Mouse (Mus musculus) limb, embryonic 12.5 days (tissue): ENCODE data around the gene Dntt. TPM values are rescaled to one million over a fixed set of nuclear protein-coding genes. Genes with fewer than 3 reads are reported as not detected.

ENCODE experiments used
- ATAC-seq: fragments of 200-750 bp; cut with Nextera tagmentation; 2 replicates; pipeline ENCODE4 v1.8.0; 2017; ENCODE audit warnings: low read depth, moderate TSS enrichment; ENCODE audit not compliant: insufficient number of reproducible peaks, insufficient read depth, low FRiP score, low TSS enrichment
- H3K27ac ChIP-seq: fragments of 300-500 bp; sonication (generic); 2 replicates; pipeline ENCODE4 v1.5.1; 2016; ENCODE audit warnings: mild to moderate bottlenecking, moderate library complexity
- H3K27me3 ChIP-seq: fragments of 300-500 bp; sonication (generic); 2 replicates; pipeline ENCODE4 v1.6.1; 2016; ENCODE audit warnings: mild to moderate bottlenecking, moderate library complexity
- H3K36me3 ChIP-seq: fragments of 300-500 bp; sonication (generic); 2 replicates; pipeline ENCODE4 v1.6.1; 2016; ENCODE audit warnings: mild to moderate bottlenecking, moderate library complexity
- H3K4me1 ChIP-seq: fragments of 300-500 bp; sonication (generic); replicated peaks from 2 replicates; pipeline ENCODE4 v1.6.1; 2016
- H3K4me2 ChIP-seq: fragments of 300-500 bp; sonication (generic); 2 replicates; pipeline ENCODE4 v1.6.1; 2016; ENCODE audit warnings: mild to moderate bottlenecking, moderate library complexity
- H3K4me3 ChIP-seq: fragments of 300-500 bp; sonication (generic); replicated peaks from 2 replicates; pipeline ENCODE4 v1.5.1; 2016; ENCODE audit warnings: mild to moderate bottlenecking
- H3K9ac ChIP-seq: fragments of 300-500 bp; sonication (generic); replicated peaks from 2 replicates; pipeline ENCODE4 v1.6.1; 2016; ENCODE audit warnings: mild to moderate bottlenecking, moderate library complexity
- H3K9me3 ChIP-seq: fragments of 300-500 bp; sonication (generic); 2 replicates; pipeline ENCODE4 v1.6.1; 2016; ENCODE audit warnings: mild to moderate bottlenecking, moderate library complexity
- WGBS: fragments of 180-500 bp; shearing (Covaris S2); methylation state at CpG from one replicate; pipeline ENCODE4 v1.1.7; 2016; 5-methylcytosine and 5-hydroxymethylcytosine counted together
- polyA plus RNA-seq: library from polyadenylated mRNA; unstranded; fragments of >200 nt; fragmentation: Nextera tagmentation; extraction: Ambion mirVana; gene quantifications from 2 replicates; pipeline ENCODE4 v1.2.1, GENCODE M21; 2016

Gene Dntt
- polyA plus RNA-seq = not detected in 2 replicates

- Histone ChIP-seq H3K9ac (no peak within 1 kb of the TSS), H3K27me3 (peaks cover 5% of the 10 kb centered on the region; the same call in 1 of the 2 replicates), H3K4me3 (no peak within 1 kb of the TSS), H3K36me3 (no peaks in the 10 kb centered on the region), H3K4me1 (no peaks in the 10 kb centered on the region), H3K4me2 (no peak within 1 kb of the TSS), H3K27ac (no peak within 1 kb of the TSS), H3K9me3 (no peaks in the 10 kb centered on the region)
- no peak for ATAC-seq
- 85% methylated on average over 6 of the region's 6 CpGs for WGBS
These were observed at the start of gene Dntt for GRCm38 (mm10) chr19:41029219-41029618. Gene Dntt (plus strand): TSS chr19:41029275.

- H3K4me2 ChIP-seq = no peak overlapping the region
- H3K36me3 ChIP-seq = no peaks in the 10 kb centered on the region
- no peaks in the 10 kb centered on the region for H3K9me3 ChIP-seq
- H3K4me3 ChIP-seq = no peak overlapping the region
- no peaks in the 10 kb centered on the region for H3K4me1 ChIP-seq
- no peak overlapping the region for H3K9ac ChIP-seq
- no peak for ATAC-seq
- 81% methylated on average over 5 of the region's 5 CpGs for WGBS
- H3K27ac ChIP-seq = no peak overlapping the region
- H3K27me3 ChIP-seq = no peaks in the 10 kb centered on the region
These were observed 48.4 kb upstream of the Dntt start for GRCm38 (mm10) chr19:40980671-40981070.

GRCm38 (mm10) chr19:40984536-40984935 lies 44.5 kb upstream of the Dntt start:
- Histone ChIP-seq H3K27ac (no peak overlapping the region), H3K4me1 (no peaks in the 10 kb centered on the region), H3K36me3 (no peaks in the 10 kb centered on the region), H3K4me2 (no peak overlapping the region), H3K4me3 (no peak overlapping the region), H3K9ac (no peak overlapping the region), H3K27me3 (no peaks in the 10 kb centered on the region), H3K9me3 (no peaks in the 10 kb centered on the region)
- 94% methylated on average over 1 of the region's 1 CpGs for WGBS
- ATAC-seq = no peak

- WGBS = 77% methylated on average over 5 of the region's 5 CpGs
These were observed 40.2 kb upstream of the Dntt start for GRCm38 (mm10) chr19:40988856-40989255.

GRCm38 (mm10) chr19:40989961-40990600 lies 39.0 kb upstream of the Dntt start:
- Histone ChIP-seq H3K4me2 (no peak overlapping the region), H3K9me3 (no peaks in the 10 kb centered on the region), H3K4me3 (no peak overlapping the region), H3K4me1 (peaks cover 30% of the 10 kb centered on the region), H3K27ac (no peak overlapping the region), H3K27me3 (no peaks in the 10 kb centered on the region), H3K36me3 (no peaks in the 10 kb centered on the region), H3K9ac (no peak overlapping the region)
- 80% methylated on average over 9 of the region's 9 CpGs for WGBS
- ATAC-seq = no peak

More at GRCm38 (mm10) chr19:40988856-40989255, 40.2 kb upstream of the Dntt start:
- Histone ChIP-seq H3K4me2 (no peak overlapping the region), H3K9ac (no peak overlapping the region), H3K9me3 (no peaks in the 10 kb centered on the region), H3K27me3 (no peaks in the 10 kb centered on the region), H3K4me1 (peaks cover 18% of the 10 kb centered on the region), H3K36me3 (no peaks in the 10 kb centered on the region), H3K27ac (no peak overlapping the region), H3K4me3 (no peak overlapping the region)
- no peak for ATAC-seq

GRCm38 (mm10) chr19:40990781-40991343 lies 38.2 kb upstream of the Dntt start:
- no peaks in the 10 kb centered on the region for H3K36me3 ChIP-seq
- H3K27me3 ChIP-seq = no peaks in the 10 kb centered on the region
- no peaks in the 10 kb centered on the region for H3K9me3 ChIP-seq
- no peak overlapping the region for H3K27ac ChIP-seq
- H3K4me3 ChIP-seq = no peak overlapping the region
- H3K4me2 ChIP-seq = no peak overlapping the region
- WGBS = 94% methylated on average over 17 of the region's 17 CpGs
- H3K9ac ChIP-seq = no peak overlapping the region
- peaks cover 38% of the 10 kb centered on the region for H3K4me1 ChIP-seq
- ATAC-seq = no peak

- H3K27ac ChIP-seq = no peak overlapping the region
- H3K4me2 ChIP-seq = no peak overlapping the region
- H3K9me3 ChIP-seq = no peaks in the 10 kb centered on the region
- no peaks in the 10 kb centered on the region for H3K36me3 ChIP-seq
- no peak for ATAC-seq
- no peaks in the 10 kb centered on the region for H3K27me3 ChIP-seq
- peaks cover 43% of the 10 kb centered on the region for H3K4me1 ChIP-seq
- H3K9ac ChIP-seq = no peak overlapping the region
- no peak overlapping the region for H3K4me3 ChIP-seq
- WGBS = 78% methylated on average over 6 of the region's 7 CpGs
These were observed 37.4 kb upstream of the Dntt start for GRCm38 (mm10) chr19:40991626-40992025.

- no peaks in the 10 kb centered on the region for H3K9me3 ChIP-seq
- WGBS = 52% methylated on average over 11 of the region's 11 CpGs
- H3K9ac ChIP-seq = no peak overlapping the region
- no peak overlapping the region for H3K4me2 ChIP-seq
- no peak overlapping the region for H3K27ac ChIP-seq
- H3K4me1 ChIP-seq = peaks cover 43% of the 10 kb centered on the region
- ATAC-seq = no peak
- H3K27me3 ChIP-seq = no peaks in the 10 kb centered on the region
- no peaks in the 10 kb centered on the region for H3K36me3 ChIP-seq
- H3K4me3 ChIP-seq = no peak overlapping the region
These were observed 37.0 kb upstream of the Dntt start for GRCm38 (mm10) chr19:40992096-40992495.

GRCm38 (mm10) chr19:40992517-40993044 lies 36.5 kb upstream of the Dntt start:
- Histone ChIP-seq H3K36me3 (no peaks in the 10 kb centered on the region), H3K9ac (no peak overlapping the region), H3K9me3 (no peaks in the 10 kb centered on the region), H3K4me1 (peaks cover 43% of the 10 kb centered on the region), H3K4me2 (no peak overlapping the region), H3K27ac (no peak overlapping the region), H3K4me3 (no peak overlapping the region), H3K27me3 (no peaks in the 10 kb centered on the region)
- ATAC-seq = no peak
- WGBS = 55% methylated on average over 8 of the region's 8 CpGs

GRCm38 (mm10) chr19:40993356-40993755 lies 35.7 kb upstream of the Dntt start:
- H3K27ac ChIP-seq = no peak overlapping the region
- 0 out of 2 replicates have a peak overlapping the region, but pooled peaks have one; percentile 16 for H3K4me2 ChIP-seq
- H3K27me3 ChIP-seq = no peaks in the 10 kb centered on the region
- no peaks in the 10 kb centered on the region for H3K36me3 ChIP-seq
- no peak overlapping the region for H3K4me3 ChIP-seq
- peaks cover 43% of the 10 kb centered on the region for H3K4me1 ChIP-seq
- H3K9ac ChIP-seq = no peak overlapping the region
- ATAC-seq = no peak
- no peaks in the 10 kb centered on the region for H3K9me3 ChIP-seq
- WGBS = 82% methylated on average over 5 of the region's 5 CpGs

- no peak within 1 kb of the TSS for H3K27ac ChIP-seq
- peaks cover 43% of the 10 kb centered on the region for H3K4me1 ChIP-seq
- peak; percentile 33; the same call in 1 of the 2 replicates for ATAC-seq
- H3K27me3 ChIP-seq = no peaks in the 10 kb centered on the region
- 26% methylated on average over 8 of the region's 8 CpGs for WGBS
- no peaks in the 10 kb centered on the region for H3K9me3 ChIP-seq
- H3K9ac ChIP-seq = no peak within 1 kb of the TSS
- H3K4me3 ChIP-seq = no peak within 1 kb of the TSS
- no peaks in the 10 kb centered on the region for H3K36me3 ChIP-seq
- H3K4me2 ChIP-seq = peak within 1 kb of the TSS; percentile 16; the same call in 1 of the 2 replicates
These were observed 35.0 kb upstream of the Dntt start, which contains the start of gene Blnk for GRCm38 (mm10) chr19:40994057-40994585. Gene Blnk (minus strand): TSS chr19:40994535.
